Mouse (Mus musculus) retina, embryonic 14.5 days (tissue): ENCODE data around the gene Rgs14.

Source experiments
- DNase-seq: peaks from one replicate; pipeline ENCODE4 v3.0.0-alpha.2; 2015; ENCODE audit warnings: low spot score

Gene Rgs14

GRCm38 (mm10) chr13:55346745-55347144 lies 22.8 kb upstream of the Rgs14 start:
- DNase-seq, result no peak

GRCm38 (mm10) chr13:55361145-55361544 lies 8.4 kb upstream of the Rgs14 start:
- no peak for DNase-seq

GRCm38 (mm10) chr13:55361974-55362452 lies 7.5 kb upstream of the Rgs14 start:
- DNase-seq, result no peak

GRCm38 (mm10) chr13:55362453-55363060 lies 7.0 kb upstream of the Rgs14 start, which contains the start of gene Lman2:
Lman2 (minus strand) TSS chr13:55362783.
- peak; percentile 97 for DNase-seq

GRCm38 (mm10) chr13:55368401-55368800 lies 1.1 kb upstream of the Rgs14 start:
- DNase-seq, result no peak

GRCm38 (mm10) chr13:55370234-55370633 lies 702 bp downstream of the Rgs14 start:
- no peak for DNase-seq

GRCm38 (mm10) chr13:55371007-55371681 lies 1.6 kb downstream of the Rgs14 start:
- DNase-seq, result no peak

- peak; percentile 10 for DNase-seq
Measured at GRCm38 (mm10) chr13:55371740-55372139, 2.2 kb downstream of the Rgs14 start.

- DNase-seq, result no peak
Measured at GRCm38 (mm10) chr13:55374206-55374924, 4.8 kb downstream of the Rgs14 start.

- no peak for DNase-seq
Measured at GRCm38 (mm10) chr13:55375877-55376276, 6.3 kb downstream of the Rgs14 start.

- DNase-seq, result peak; percentile 37
Measured at GRCm38 (mm10) chr13:55378907-55379580, 9.5 kb downstream of the Rgs14 start.

- no peak for DNase-seq
Measured at GRCm38 (mm10) chr13:55381790-55382189, 12.3 kb downstream of the Rgs14 start.

- DNase-seq, result no peak
Measured at GRCm38 (mm10) chr13:55390644-55391043, 21.1 kb downstream of the Rgs14 start.

GRCm38 (mm10) chr13:55391626-55392029 lies 22.1 kb downstream of the Rgs14 start:
- DNase-seq, result no peak

- DNase-seq, result no peak
Measured at GRCm38 (mm10) chr13:55392933-55393332, 23.4 kb downstream of the Rgs14 start.

- no peak for DNase-seq
Measured at GRCm38 (mm10) chr13:55398088-55398487, 28.6 kb downstream of the Rgs14 start, which contains the start of gene Slc34a1. Slc34a1 (plus strand) TSS chr13:55398187.

GRCm38 (mm10) chr13:55399300-55400038 lies 29.9 kb downstream of the Rgs14 start:
- DNase-seq, result no peak

GRCm38 (mm10) chr13:55400039-55400346 lies 30.5 kb downstream of the Rgs14 start:
- DNase-seq, result no peak

GRCm38 (mm10) chr13:55403266-55403665 lies 33.7 kb downstream of the Rgs14 start:
- DNase-seq, result no peak

- DNase-seq, result no peak
Measured at GRCm38 (mm10) chr13:55403935-55404852, 34.7 kb downstream of the Rgs14 start.
